Mouse (Mus musculus) urinary bladder, adult 2 months (tissue): Measurements from ENCODE around the gene Pcsk1n. TPM values are rescaled to one million over a fixed set of nuclear protein-coding genes. Genes with fewer than 3 reads are reported as not detected.

Experiments used
- DNase-seq: peaks from one replicate; pipeline ENCODE4 v3.0.0; 2022; ENCODE audit warnings: low spot score
- polyA plus RNA-seq: library from polyadenylated mRNA; depleted of rRNA; stranded (reverse); fragments of >200 nt; gene quantifications from 2 replicates; pipeline ENCODE4 v1.2.3, GENCODE M21; 2012; rRNA removed

Pcsk1n gene
- polyA plus RNA-seq, 1 experiment = 0.51 TPM

GRCm38 (mm10) chrX:7947108-7947899 is 27.7 kb downstream of the Pcsk1n start, which contains the start of gene Hdac6:
Gene Hdac6 (minus strand): TSS chrX:7947889.
- no peak for DNase-seq

GRCm38 (mm10) chrX:7947900-7948492 is 28.4 kb downstream of the Pcsk1n start:
- DNase-seq = peak; percentile 68

GRCm38 (mm10) chrX:7950091-7950490 is 30.5 kb downstream of the Pcsk1n start:
- DNase-seq = no peak

- DNase-seq = no peak
These were observed 39.2 kb downstream of the Pcsk1n start for GRCm38 (mm10) chrX:7958868-7959267.

GRCm38 (mm10) chrX:7963829-7964626 is 44.4 kb downstream of the Pcsk1n start:
- DNase-seq = no peak

- DNase-seq = no peak
These were observed 46.5 kb downstream of the Pcsk1n start for GRCm38 (mm10) chrX:7966161-7966560.

- no peak for DNase-seq
These were observed 48.1 kb downstream of the Pcsk1n start for GRCm38 (mm10) chrX:7967596-7968201.

GRCm38 (mm10) chrX:7968226-7968625 is 48.6 kb downstream of the Pcsk1n start:
- DNase-seq = no peak

GRCm38 (mm10) chrX:7968899-7969298 is 49.3 kb downstream of the Pcsk1n start:
- no peak for DNase-seq

GRCm38 (mm10) chrX:7971292-7971691 is 51.7 kb downstream of the Pcsk1n start:
- no peak for DNase-seq

Other genes with a start within 250 kb of the Pcsk1n start
- 233 and 234 TPM in 2 replicates for gene Plp2, start 248.4 kb upstream of the Pcsk1n start, polyA plus RNA-seq
- 1.1 and 1.6 TPM in 2 replicates for gene Magix, start 238.6 kb upstream of the Pcsk1n start, polyA plus RNA-seq
- 20.6 and 21.9 TPM in 2 replicates for gene Gpkow, start 222.7 kb upstream of the Pcsk1n start, polyA plus RNA-seq
- gene Wdr45, start 205.5 kb upstream of the Pcsk1n start, polyA plus RNA-seq = 48.8 and 56.1 TPM in 2 replicates
- gene Gm45208, start 197.6 kb upstream of the Pcsk1n start, polyA plus RNA-seq = 0.44 TPM in 1 of 2 replicates, not detected in the other
- gene Praf2, start 191.4 kb upstream of the Pcsk1n start, polyA plus RNA-seq = 30.8 and 37.7 TPM in 2 replicates
- gene Ccdc120, start 168.9 kb upstream of the Pcsk1n start, polyA plus RNA-seq = 16.9 and 17.2 TPM in 2 replicates
- gene Tfe3, start 157.3 kb upstream of the Pcsk1n start, polyA plus RNA-seq = 11.2 and 23.7 TPM in 2 replicates
- gene Gripap1, start 130.1 kb upstream of the Pcsk1n start, polyA plus RNA-seq = 49.5 and 53.1 TPM in 2 replicates
- 1.7 and 2.4 TPM in 2 replicates for gene Kcnd1, start 97.5 kb upstream of the Pcsk1n start, polyA plus RNA-seq
- 31.4 and 43.4 TPM in 2 replicates for gene Otud5, start 78.5 kb upstream of the Pcsk1n start, polyA plus RNA-seq
- gene Pim2, start 41.6 kb upstream of the Pcsk1n start, polyA plus RNA-seq = 8.8 and 10.8 TPM in 2 replicates
- gene Slc35a2, start 35.8 kb upstream of the Pcsk1n start, polyA plus RNA-seq = 43.3 and 68.2 TPM in 2 replicates
- gene Pqbp1, start 20.6 kb upstream of the Pcsk1n start, polyA plus RNA-seq = 84.2 and 90.7 TPM in 2 replicates
- 22.2 and 23.7 TPM in 2 replicates for gene Timm17b, start 20.5 kb upstream of the Pcsk1n start, polyA plus RNA-seq
- gene Gm10491, start 12.0 kb upstream of the Pcsk1n start, polyA plus RNA-seq = not detected in 2 replicates
- gene Gm10490, start 10.3 kb upstream of the Pcsk1n start, polyA plus RNA-seq = not detected in 2 replicates
- not detected in 2 replicates for gene Eras, start 8.8 kb downstream of the Pcsk1n start, polyA plus RNA-seq
- 20.9 and 22.0 TPM in 2 replicates for gene Hdac6, start 28.1 kb downstream of the Pcsk1n start, polyA plus RNA-seq
- gene Gata1, start 58.2 kb downstream of the Pcsk1n start, polyA plus RNA-seq = 0.18 and 0.26 TPM in 2 replicates
- gene Glod5, start 98.7 kb downstream of the Pcsk1n start, polyA plus RNA-seq = not detected in 2 replicates
- 11.8 and 13.0 TPM in 2 replicates for gene Suv39h1, start 154.9 kb downstream of the Pcsk1n start, polyA plus RNA-seq
- gene Was, start 170.7 kb downstream of the Pcsk1n start, polyA plus RNA-seq = 3.8 and 3.9 TPM in 2 replicates
- gene Wdr13, start 213.1 kb downstream of the Pcsk1n start, polyA plus RNA-seq = 73.3 and 77.8 TPM in 2 replicates
- 281 and 318 TPM in 2 replicates for gene Rbm3, start 226.1 kb downstream of the Pcsk1n start, polyA plus RNA-seq